Comparison of ENCODE assay signal across 8 mouse cellular contexts in genomic region chr15:83510805-83511405, GRCm38 (mm10). TPM values are rescaled to one million over a fixed set of nuclear protein-coding genes. Genes with fewer than 3 reads are reported as not detected.
DNase-seq lines count a peak whose midpoint lies in the region; ATAC-seq lines count a peak whose summit lies in the region.

Ttll1 (minus strand) TSS chr15:83510893.

- WGBS in forebrain, embryonic 14.5 days: 12% methylated on average over 41 of the region's 41 CpGs
- WGBS in neural tube, embryonic 15.5 days: 12% methylated on average over 41 of the region's 41 CpGs

- peak within 1 kb of the TSS; percentile 67 for H3K4me2 ChIP-seq in forebrain, embryonic 14.5 days (ENCODE audit: low read length)
- peak within 1 kb of the TSS; percentile 66 for H3K4me2 ChIP-seq in neural tube, embryonic 15.5 days

- peaks cover 9% of the 10 kb centered on the region for H3K4me1 ChIP-seq in forebrain, embryonic 14.5 days (ENCODE audit: control insufficient read depth, insufficient read depth, low read length)
- H3K4me1 ChIP-seq in neural tube, embryonic 15.5 days: peaks cover 35% of the 10 kb centered on the region

- no peaks in the 10 kb centered on the region for H3K27me3 ChIP-seq in forebrain, embryonic 14.5 days (replicated peaks; ENCODE audit: control insufficient read depth, insufficient read depth, low read length)
- H3K27me3 ChIP-seq in neural tube, embryonic 15.5 days (replicated peaks): peaks cover 4% of the 10 kb centered on the region; the same call in 1 of the 2 replicates

- peak within 1 kb of the TSS; percentile 75 for H3K9ac ChIP-seq in forebrain, embryonic 14.5 days (ENCODE audit: low read length)
- H3K9ac ChIP-seq in neural tube, embryonic 15.5 days (replicated peaks): peak within 1 kb of the TSS; percentile 81

- H3K27ac ChIP-seq in forebrain, embryonic 14.5 days (ENCODE audit: low read depth, low read length): peak within 1 kb of the TSS; percentile 89
- H3K27ac ChIP-seq in neural tube, embryonic 15.5 days (replicated peaks): peak within 1 kb of the TSS; percentile 93

- peak within 1 kb of the TSS; percentile 61 for H3K4me3 ChIP-seq in forebrain, embryonic 14.5 days (ENCODE audit: low read depth, low read length)
- peak within 1 kb of the TSS; percentile 73 for H3K4me3 ChIP-seq in neural tube, embryonic 15.5 days (replicated peaks)

- peak; percentile 94 for DNase-seq in ES-CJ7 (ENCODE audit: low read depth, low spot score)
- DNase-seq in cerebellum, adult 11 months: peak; percentile 89
- peak; percentile 97 for DNase-seq in forebrain, embryonic 14.5 days (ENCODE audit: low spot score)
- peak; percentile 96 to 97 for DNase-seq in heart, postnatal 14 days
- peak; percentile 95 for DNase-seq in layer of hippocampus, adult 11-12 months (ENCODE audit: low spot score)
- peak; percentile 97 to 98 for DNase-seq in lung, adult 18-20 months
- peak; percentile 91 for DNase-seq in testis, postnatal 14 days (ENCODE audit: low spot score)

- no peaks in the 10 kb centered on the region for H3K9me3 ChIP-seq in forebrain, embryonic 14.5 days (replicated peaks; ENCODE audit: control insufficient read depth, low read length)
- no peaks in the 10 kb centered on the region for H3K9me3 ChIP-seq in neural tube, embryonic 15.5 days (replicated peaks)

- ATAC-seq in forebrain, embryonic 14.5 days: peak; percentile 98
- ATAC-seq in neural tube, embryonic 15.5 days (ENCODE audit: low FRiP score): peak; percentile 97

- H3K36me3 ChIP-seq in forebrain, embryonic 14.5 days (ENCODE audit: control insufficient read depth, insufficient read depth, low read length): no peaks in the 10 kb centered on the region
- H3K36me3 ChIP-seq in neural tube, embryonic 15.5 days: 0 out of 2 replicates have a peak, but pooled peaks cover 3% of the 10 kb centered on the region

- intact Hi-C loops in heart, postnatal 14 days (cut with DNase I): loop anchor here (2.0 kb wide), 1 partner anchor 118 kb away; no protein-coding TSS in a partner anchor

RNA-seq across cellular contexts. Expression of gene Ttll1, which starts in this region (rescaled TPM):
- polyA plus RNA-seq in forebrain, embryonic 14.5 days (2014; fragmentation: Nextera tagmentation; extraction: Ambion mirVana): 35.5 and 45.3 TPM in 2 replicates
- total RNA-seq in heart, postnatal 14 days (2021): 10 to 100 TPM; 43.0 to 43.6 TPM
- 95.7 and 112 TPM in 2 replicates for polyA plus RNA-seq in neural tube, embryonic 15.5 days (2015; fragmentation: Nextera tagmentation; extraction: Ambion mirVana)

Comparison
In these comparisons a context has a peak if more than half of its experiments do, and no peak if none do; other contexts are left out.
1. Peak in every context shown above with its lines: DNase-seq, ATAC-seq, H3K4me3 ChIP-seq and H3K27ac ChIP-seq.